Mouse (Mus musculus): ENCODE results near the gene Gm16440. TPM values are rescaled to one million over a fixed set of nuclear protein-coding genes. Genes with fewer than 3 reads are reported as not detected.

Gm16440 gene
- not detected in 2 replicates for polyA plus RNA-seq (2012; ENCODE audit: low replicate concordance)

DNA sequence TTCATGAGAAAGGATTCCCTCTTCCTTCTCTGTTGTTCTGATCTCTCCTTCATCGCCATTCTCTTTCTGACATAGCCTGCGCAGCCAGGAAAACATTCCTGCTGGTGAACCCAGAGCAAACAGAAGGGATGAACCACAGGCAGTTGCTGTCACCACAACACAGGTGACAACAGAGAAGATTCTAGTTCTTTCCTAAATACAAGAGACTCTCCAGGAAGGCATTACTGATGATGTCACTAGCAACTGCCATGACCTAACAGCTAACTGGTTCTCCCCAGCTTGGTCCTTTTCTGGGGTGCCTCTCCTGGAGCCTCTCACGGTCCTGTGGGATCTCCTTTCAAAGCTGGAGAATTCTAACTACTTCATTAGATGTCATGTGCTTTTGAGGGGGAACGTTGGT is at the start of gene Gm16440:
Gene Gm16440, minus strand, starts transcription at position 101 of the 400 bp plus-strand sequence.

DNA sequence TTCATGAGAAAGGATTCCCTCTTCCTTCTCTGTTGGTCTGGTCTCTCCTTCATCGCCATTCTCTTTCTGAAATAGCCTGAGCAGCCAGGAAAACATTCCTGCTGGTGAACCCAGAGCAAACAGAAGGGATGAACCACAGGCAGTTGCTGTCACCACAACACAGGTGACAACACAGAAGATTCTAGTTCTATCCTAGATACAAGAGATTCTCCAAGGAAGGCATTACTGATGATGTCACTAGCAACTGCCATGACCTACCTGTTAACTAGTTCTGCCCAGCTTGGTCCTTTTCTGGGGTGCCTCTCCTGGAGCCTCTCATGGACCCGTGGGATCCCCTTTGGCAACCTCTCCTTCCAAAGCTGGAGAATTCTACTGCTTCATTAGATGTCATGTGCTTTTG is 22.3 kb upstream of the Gm16440 start, which contains the start of gene Gm3591:
Gene Gm3591, minus strand, starts transcription at position 101 of the 400 bp plus-strand sequence.

DNA sequence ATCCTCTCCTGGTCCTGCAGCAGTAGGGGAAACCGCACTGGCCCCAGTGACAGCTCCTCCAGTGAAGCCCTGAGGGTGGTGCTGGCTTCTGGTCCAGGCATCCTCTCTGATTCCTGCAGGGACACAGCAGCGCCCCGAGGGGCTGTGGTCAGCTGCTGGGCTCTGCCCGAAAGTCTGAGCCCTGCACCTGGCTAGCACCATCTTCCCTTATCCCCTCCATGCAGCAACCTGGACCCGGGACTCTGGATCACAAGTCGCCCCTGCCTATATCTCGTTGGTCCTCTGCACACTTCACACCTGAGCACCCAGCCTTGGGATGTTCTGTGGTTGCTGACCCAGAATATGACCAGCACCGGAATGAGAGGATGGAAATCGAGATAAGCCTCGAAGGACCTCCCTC is 46.5 kb downstream of the Gm16440 start, which contains the start of gene Gm3618:
Gene Gm3618, minus strand, starts transcription at position 101 of the 400 bp plus-strand sequence.

Other genes starting within 250 kb of the Gm16440 start
- gene Gm21560, start 171.0 kb downstream of the Gm16440 start, polyA plus RNA-seq (2012; ENCODE audit: low replicate concordance) = not detected in 2 replicates
- not detected in 2 replicates for gene Gm3411, start 103.1 kb downstream of the Gm16440 start, polyA plus RNA-seq (2012; ENCODE audit: low replicate concordance)
- gene Gm21103, start 85.5 kb downstream of the Gm16440 start, polyA plus RNA-seq (2012; ENCODE audit: low replicate concordance) = not detected in 2 replicates
- not detected in 2 replicates for gene Gm3618, start 46.6 kb downstream of the Gm16440 start, polyA plus RNA-seq (2012; ENCODE audit: low replicate concordance)
- not detected in 2 replicates for gene Gm3591, start 22.2 kb upstream of the Gm16440 start, polyA plus RNA-seq (2012; ENCODE audit: low replicate concordance)
- gene Gm3594, start 54.3 kb upstream of the Gm16440 start, polyA plus RNA-seq (2012; ENCODE audit: low replicate concordance) = not detected in 2 replicates
- not detected in 2 replicates for gene Gm8356, start 147.0 kb upstream of the Gm16440 start, polyA plus RNA-seq (2012; ENCODE audit: low replicate concordance)
- not detected in 2 replicates for gene Gm3629, start 200.3 kb upstream of the Gm16440 start, polyA plus RNA-seq (2012; ENCODE audit: low replicate concordance)
- not detected in 2 replicates for gene Gm3460, start 232.1 kb upstream of the Gm16440 start, polyA plus RNA-seq (2012; ENCODE audit: low replicate concordance)

All from hematopoietic multipotent progenitor cell, adult 10-12 weeks (in vitro differentiated cells).